Mouse (Mus musculus) MEL (cell line): ENCODE data around the gene Tmod1. TPM values are rescaled to one million over a fixed set of nuclear protein-coding genes. Genes with fewer than 3 reads are reported as not detected.

Experiments used
- DNase-seq: peaks from one replicate; pipeline ENCODE4 v3.0.0; 2011; ENCODE audit warnings: low read depth, low spot score
- H3K27ac ChIP-seq: 2 replicates; pipeline ENCODE4 v1.5.1; 2012; ENCODE audit warnings: low read depth, mild to moderate bottlenecking, control low read depth, low read length, moderate library complexity; ENCODE audit not compliant: control insufficient read depth
- H3K27me3 ChIP-seq, 2 experiments: fragments of 150-350 bp in 1 of 2; sonication (generic) in 1 of 2; 2 replicates each; pipeline ENCODE4 v1.6.1; 2012; ENCODE audit warnings: low read length in 2 of 2, mild to moderate bottlenecking in 2 of 2, improper control_type of control experiment in 1 of 2, moderate library complexity in 1 of 2; ENCODE audit not compliant: insufficient read depth in 2 of 2, control insufficient read depth in 1 of 2
- H3K36me3 ChIP-seq, 2 experiments: 2 replicates each; pipeline ENCODE4 v1.6.1; 2012 to 2014; ENCODE audit warnings: low read length in 2 of 2, improper control_type of control experiment in 1 of 2, inconsistent platforms in 1 of 2, mild to moderate bottlenecking in 1 of 2; ENCODE audit not compliant: insufficient read depth in 2 of 2, control insufficient read depth in 1 of 2
- H3K4me1 ChIP-seq, 2 experiments: fragments of 150-350 bp in 1 of 2; sonication (generic) in 1 of 2; 2 replicates each; pipeline ENCODE4 v1.6.1; 2012; ENCODE audit warnings: low read length in 2 of 2, improper control_type of control experiment in 1 of 2, mild to moderate bottlenecking in 1 of 2; ENCODE audit not compliant: insufficient read depth in 2 of 2, control insufficient read depth in 1 of 2
- H3K4me3 ChIP-seq, 2 experiments: fragments of 150-350 bp in 1 of 2; sonication (generic) in 1 of 2; 2 replicates each; pipeline ENCODE4 v1.5.1; 2012; ENCODE audit warnings: low read depth in 2 of 2, low read length in 2 of 2, mild to moderate bottlenecking in 2 of 2, moderate library complexity in 2 of 2, control low read depth in 1 of 2, improper control_type of control experiment in 1 of 2; ENCODE audit not compliant: control insufficient read depth in 1 of 2, insufficient read depth in 1 of 2
- H3K79me2 ChIP-seq: 2 replicates; pipeline ENCODE4 v1.6.1; 2012; ENCODE audit warnings: mild to moderate bottlenecking, low read length, moderate library complexity; ENCODE audit not compliant: control insufficient read depth, poor library complexity, insufficient read depth
- H3K9ac ChIP-seq: 2 replicates; pipeline ENCODE4 v1.6.1; 2012; ENCODE audit warnings: low read depth, mild to moderate bottlenecking, control low read depth, low read length, moderate library complexity; ENCODE audit not compliant: control insufficient read depth, poor library complexity, severe bottlenecking
- H3K9me3 ChIP-seq: fragments of 150-350 bp; sonication (generic); replicated peaks from 2 replicates; pipeline ENCODE4 v1.6.1; 2012; ENCODE audit warnings: mild to moderate bottlenecking, low read length, improper control_type of control experiment, moderate library complexity; ENCODE audit not compliant: insufficient read depth
- BHLHE40 ChIP-seq: IDR thresholded peaks from 2 replicates; pipeline ENCODE4 v1.6.1; 2012; ENCODE audit warnings: low read depth, mild to moderate bottlenecking, inconsistent platforms, low read length, improper control_type of control experiment, borderline replicate concordance
- CTCF ChIP-seq, 3 experiments: IDR thresholded peaks in 2 of 3; conservative IDR thresholded peaks in 1 of 3; 2 replicates each; pipeline ENCODE4 v1.5.1; 2011 to 2012; ENCODE audit warnings: low read length in 3 of 3, low read depth in 2 of 3, mild to moderate bottlenecking in 2 of 3, improper control_type of control experiment in 1 of 3, inconsistent platforms in 1 of 3, mixed read lengths in 1 of 3, moderate library complexity in 1 of 3; ENCODE audit not compliant: control insufficient read depth in 1 of 3, insufficient read depth in 1 of 3, poor library complexity in 1 of 3, severe bottlenecking in 1 of 3
- E2F4 ChIP-seq: IDR thresholded peaks from 2 replicates; pipeline ENCODE4 v1.6.1; 2011; ENCODE audit warnings: low read depth, low read length, improper control_type of control experiment, borderline replicate concordance
- ELF1 ChIP-seq: IDR thresholded peaks from 2 replicates; pipeline ENCODE4 v1.6.1; 2014; ENCODE audit warnings: low read depth, mild to moderate bottlenecking, inconsistent platforms, low read length, improper control_type of control experiment, moderate library complexity
- EP300 ChIP-seq, 2 experiments: IDR thresholded peaks; 2 replicates each; pipeline ENCODE4 v1.6.1; 2011; ENCODE audit warnings: improper control_type of control experiment in 2 of 2, low read length in 2 of 2, low read depth in 1 of 2, mild to moderate bottlenecking in 1 of 2
- ETS1 ChIP-seq: IDR thresholded peaks from 2 replicates; pipeline ENCODE4 v1.6.1; 2012; ENCODE audit warnings: low read depth, mild to moderate bottlenecking, inconsistent platforms, low read length, improper control_type of control experiment, moderate library complexity
- GATA1 ChIP-seq: IDR thresholded peaks from 2 replicates; pipeline ENCODE4 v1.6.1; 2011; ENCODE audit warnings: low read depth, low read length, improper control_type of control experiment
- HCFC1 ChIP-seq: IDR thresholded peaks from 2 replicates; pipeline ENCODE4 v1.6.1; 2012; ENCODE audit warnings: low read depth, mild to moderate bottlenecking, inconsistent platforms, low read length, improper control_type of control experiment, moderate library complexity
- KAT2A ChIP-seq: conservative IDR thresholded peaks from 2 replicates; pipeline ENCODE4 v1.6.1; 2012; ENCODE audit warnings: low read depth, low read length, improper control_type of control experiment, inconsistent platforms
- MAX ChIP-seq: IDR thresholded peaks from 2 replicates; pipeline ENCODE4 v1.6.1; 2011; ENCODE audit warnings: low read length, improper control_type of control experiment
- MAZ ChIP-seq: IDR thresholded peaks from 2 replicates; pipeline ENCODE4 v1.6.1; 2012; ENCODE audit warnings: low read depth, mild to moderate bottlenecking, inconsistent platforms, low read length, improper control_type of control experiment
- MEF2A ChIP-seq: IDR thresholded peaks from 2 replicates; pipeline ENCODE4 v1.6.1; 2014; ENCODE audit warnings: low read depth, mild to moderate bottlenecking, inconsistent platforms, low read length, improper control_type of control experiment; ENCODE audit not compliant: poor library complexity, insufficient replicate concordance, severe bottlenecking; ENCODE audit errors: extremely low read depth
- MXI1 ChIP-seq: IDR thresholded peaks from 2 replicates; pipeline ENCODE4 v1.6.1; 2011; ENCODE audit warnings: mild to moderate bottlenecking, low read depth, low read length, improper control_type of control experiment
- MYC ChIP-seq: IDR thresholded peaks from 2 replicates; pipeline ENCODE4 v1.6.1; 2011; ENCODE audit warnings: low read depth, mild to moderate bottlenecking, low read length, improper control_type of control experiment, moderate library complexity
- RCOR1 ChIP-seq: IDR thresholded peaks from 2 replicates; pipeline ENCODE4 v1.6.1; 2012; ENCODE audit warnings: low read depth, mild to moderate bottlenecking, inconsistent platforms, low read length, improper control_type of control experiment
- SMC3 ChIP-seq: IDR thresholded peaks from 2 replicates; pipeline ENCODE4 v1.6.1; 2011; ENCODE audit warnings: low read depth, low read length, improper control_type of control experiment
- TAL1 ChIP-seq: IDR thresholded peaks from 2 replicates; pipeline ENCODE4 v1.6.1; 2012; ENCODE audit warnings: mild to moderate bottlenecking, inconsistent platforms, low read length, moderate library complexity, mixed read lengths
- TCF12 ChIP-seq: IDR thresholded peaks from 2 replicates; pipeline ENCODE4 v1.6.1; 2014; ENCODE audit warnings: low read depth, mild to moderate bottlenecking, inconsistent platforms, low read length, improper control_type of control experiment, moderate library complexity
- UBTF ChIP-seq: IDR thresholded peaks from 2 replicates; pipeline ENCODE4 v1.6.1; 2012; ENCODE audit warnings: low read depth, mild to moderate bottlenecking, inconsistent platforms, low read length, improper control_type of control experiment, moderate library complexity, borderline replicate concordance; ENCODE audit not compliant: insufficient read depth
- USF1 ChIP-seq: IDR thresholded peaks from 2 replicates; pipeline ENCODE4 v1.6.1; 2014; ENCODE audit warnings: low read depth, mild to moderate bottlenecking, inconsistent platforms, low read length, improper control_type of control experiment, moderate library complexity
- USF2 ChIP-seq, 2 experiments: IDR thresholded peaks; 2 replicates each; pipeline ENCODE4 v1.6.1; 2011 to 2012; ENCODE audit warnings: improper control_type of control experiment in 2 of 2, low read length in 2 of 2, borderline replicate concordance in 1 of 2, inconsistent platforms in 1 of 2, low read depth in 1 of 2, mild to moderate bottlenecking in 1 of 2; ENCODE audit not compliant: insufficient read depth in 1 of 2
- ZC3H11A ChIP-seq: IDR thresholded peaks from 2 replicates; pipeline ENCODE4 v1.6.1; 2012; ENCODE audit warnings: low read depth, mild to moderate bottlenecking, inconsistent platforms, low read length, improper control_type of control experiment
- ZKSCAN1 ChIP-seq: IDR thresholded peaks from 2 replicates; pipeline ENCODE4 v1.6.1; 2012; ENCODE audit warnings: low read depth, mild to moderate bottlenecking, inconsistent platforms, low read length, improper control_type of control experiment, moderate library complexity
- ZNF384 ChIP-seq: IDR thresholded peaks from 2 replicates; pipeline ENCODE4 v1.6.1; 2012; ENCODE audit warnings: low read depth, mild to moderate bottlenecking, inconsistent platforms, low read length, improper control_type of control experiment
- polyA plus RNA-seq, 2 experiments: library from polyadenylated mRNA; stranded (reverse) in 1 of 2; unstranded in 1 of 2; fragments of >175 nt in 1 of 2; fragments of >200 nt in 1 of 2; gene quantifications; 2 replicates each; pipeline versions ENCODE4 v1.2.1 to v1.2.4; 2012; ENCODE audit warnings: low replicate concordance in 2 of 2, low read depth in 1 of 2; ENCODE audit not compliant: insufficient read length in 2 of 2, insufficient read depth in 1 of 2, missing spikeins in 1 of 2
- total RNA-seq: library from RNA; depleted of rRNA; stranded (reverse); fragments of 300-350 nt; gene quantifications from 2 replicates; pipeline ENCODE4 v1.2.3, GENCODE M21; 2012

The Tmod1 gene
- total and polyA plus RNA-seq, 3 experiments: 2.3 to 8.1 TPM; not detected in 1

DNA sequence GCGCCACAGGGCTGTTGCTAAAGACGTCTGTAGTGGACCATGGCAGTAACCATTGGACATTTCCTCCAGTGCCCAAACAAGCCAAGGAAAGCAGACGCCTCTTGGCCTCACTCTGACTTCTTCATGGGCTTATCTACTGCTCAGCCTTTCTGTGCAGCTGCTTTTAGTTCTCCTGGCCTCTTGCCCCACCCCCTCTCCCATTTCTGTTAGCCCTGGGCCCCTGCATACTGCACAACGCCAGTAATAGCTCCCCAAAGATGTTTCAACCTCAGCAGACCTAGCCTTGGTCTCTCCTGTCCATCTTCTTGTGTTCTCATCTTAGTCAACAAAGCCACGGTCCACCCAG is 3.7 kb downstream of the Tmod1 start:
- Histone ChIP-seq H3K4me1 (peaks cover 19 to 21% of the 10 kb centered on the region in 2 experiments), H3K9ac (no peak overlapping the region), H3K36me3 (peaks cover 0 to 18% of the 10 kb centered on the region in 2 experiments; a peak in 2 of 4 replicates), H3K79me2 (no peaks in the 10 kb centered on the region; the same call in 1 of the 2 replicates), H3K27ac (peak overlapping the region; percentile 33), H3K4me3 (peak overlapping the region in 1 of 2 experiments; percentile 28; a peak in 2 of 4 replicates), H3K27me3 (no peaks in the 10 kb centered on the region), H3K9me3 (no peaks in the 10 kb centered on the region)
- TF ChIP-seq USF2 (IDR thresholded peaks at IDR 0.05; ENCODE audit: borderline replicate concordance in 1 of 2, insufficient read depth in 1 of 2, low read depth in 1 of 2, low read length in 2 of 2) (no peak), USF1 (no peak), ZNF384 (no peak), MEF2A (no peak), EP300 (IDR thresholded peaks at IDR 0.05; ENCODE audit: low read depth in 1 of 2, low read length in 2 of 2) (peak in 1 of 2 experiments; percentile 48; a peak in 2 of 4 replicates), MYC (no peak), KAT2A (no peak), MAX (no peak), ZC3H11A (no peak), TCF12 (peak; percentile 70), TAL1 (0 out of 2 replicates have a peak, but pooled peaks have one; percentile 15), RCOR1 (no peak), GATA1 (peak; percentile 64), ETS1 (peak; percentile 69), UBTF (no peak), E2F4 (no peak)
- DNase-seq: peak; percentile 58

DNA sequence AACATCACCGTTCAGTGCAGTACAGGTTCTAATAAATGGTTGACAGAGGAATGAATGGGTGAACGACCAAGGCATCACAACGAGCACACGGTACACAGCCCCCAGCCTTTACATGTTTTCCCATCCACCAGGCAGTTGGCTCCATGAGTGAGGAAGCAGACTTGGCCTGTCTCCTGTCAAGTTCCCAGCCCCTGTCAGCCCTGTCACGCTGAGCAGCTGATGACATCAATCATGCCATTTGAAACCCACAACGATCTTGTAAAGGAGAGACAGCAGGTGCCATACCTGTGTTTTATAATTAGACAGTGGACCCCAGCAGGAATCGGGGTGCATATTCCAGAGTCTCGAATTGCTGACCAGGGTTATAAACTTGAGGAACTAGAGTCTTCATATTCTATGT is 4.6 kb downstream of the Tmod1 start:
- Histone ChIP-seq H3K79me2 (no peaks in the 10 kb centered on the region; the same call in 1 of the 2 replicates), H3K9ac (no peak overlapping the region), H3K27me3 (no peaks in the 10 kb centered on the region), H3K4me1 (peaks cover 19 to 21% of the 10 kb centered on the region in 2 experiments), H3K36me3 (peaks cover 0 to 18% of the 10 kb centered on the region in 2 experiments; a peak in 2 of 4 replicates), H3K4me3 (no peak overlapping the region), H3K9me3 (no peaks in the 10 kb centered on the region), H3K27ac (no peak overlapping the region)
- TF ChIP-seq ELF1 (no peak), SMC3 (no peak), CTCF (IDR thresholded peaks at IDR 0.05 in 2 of 3, conservative IDR thresholded peaks at IDR 0.05 in 1 of 3; ENCODE audit: control insufficient read depth in 1 of 3, insufficient read depth in 1 of 3, low read depth in 2 of 3, low read length in 3 of 3, poor library complexity in 1 of 3, severe bottlenecking in 1 of 3) (no peak), TAL1 (no peak), ZC3H11A (no peak), HCFC1 (no peak), KAT2A (no peak), ZKSCAN1 (no peak), MAZ (no peak), RCOR1 (no peak), MXI1 (no peak), ZNF384 (no peak), BHLHE40 (no peak), EP300 (IDR thresholded peaks at IDR 0.05; ENCODE audit: low read depth in 1 of 2, low read length in 2 of 2) (no peak)
- DNase-seq: no peak
